Mouse (Mus musculus): ENCODE results near the gene Xrra1.
A peak's percentile ranks its signal among the peaks of the same experiment; 100 is the strongest.

Xrra1 gene

GRCm38 (mm10) chr7:99851121-99851520, 7.8 kb upstream of the Xrra1 start:
- no peak for DNase-seq (ENCODE audit: low spot score)

- no peak for DNase-seq (ENCODE audit: low spot score)
Observed at GRCm38 (mm10) chr7:99851618-99852017, 7.3 kb upstream of the Xrra1 start.

- DNase-seq (ENCODE audit: low spot score): no peak
Observed at GRCm38 (mm10) chr7:99853350-99853749, 5.6 kb upstream of the Xrra1 start.

- no peak for DNase-seq (ENCODE audit: low spot score)
Observed at GRCm38 (mm10) chr7:99854311-99854710, 4.6 kb upstream of the Xrra1 start.

- DNase-seq (ENCODE audit: low spot score): peak; percentile 65
Observed at GRCm38 (mm10) chr7:99856266-99856861, 2.6 kb upstream of the Xrra1 start.

GRCm38 (mm10) chr7:99858175-99858812, 622 bp upstream of the Xrra1 start:
- DNase-seq (ENCODE audit: low spot score): no peak

- no peak for DNase-seq (ENCODE audit: low spot score)
Observed at GRCm38 (mm10) chr7:99863362-99863761, 4.4 kb downstream of the Xrra1 start, which contains the start of gene Spcs2. Spcs2 (minus strand) TSS chr7:99863462.

- no peak for DNase-seq (ENCODE audit: low spot score)
Observed at GRCm38 (mm10) chr7:99864241-99865028, 5.5 kb downstream of the Xrra1 start.

- no peak for DNase-seq (ENCODE audit: low spot score)
Observed at GRCm38 (mm10) chr7:99865219-99865618, 6.3 kb downstream of the Xrra1 start.

GRCm38 (mm10) chr7:99869296-99869695, 10.4 kb downstream of the Xrra1 start:
- DNase-seq (ENCODE audit: low spot score): no peak

GRCm38 (mm10) chr7:99873965-99874364, 15.0 kb downstream of the Xrra1 start:
- DNase-seq (ENCODE audit: low spot score): no peak

- DNase-seq (ENCODE audit: low spot score): no peak
Observed at GRCm38 (mm10) chr7:99875891-99876290, 17.0 kb downstream of the Xrra1 start.

GRCm38 (mm10) chr7:99876345-99876744, 17.4 kb downstream of the Xrra1 start:
- peak; percentile 77 for DNase-seq (ENCODE audit: low spot score)

- DNase-seq (ENCODE audit: low spot score): no peak
Observed at GRCm38 (mm10) chr7:99878254-99878653, 19.3 kb downstream of the Xrra1 start.

- DNase-seq (ENCODE audit: low spot score): no peak
Observed at GRCm38 (mm10) chr7:99887230-99887735, 28.4 kb downstream of the Xrra1 start.

- DNase-seq (ENCODE audit: low spot score): no peak
Observed at GRCm38 (mm10) chr7:99887743-99888142, 28.8 kb downstream of the Xrra1 start.

GRCm38 (mm10) chr7:99889175-99889880, 30.4 kb downstream of the Xrra1 start:
- peak; percentile 57 for DNase-seq (ENCODE audit: low spot score)

- no peak for DNase-seq (ENCODE audit: low spot score)
Observed at GRCm38 (mm10) chr7:99890168-99890755, 31.3 kb downstream of the Xrra1 start.

GRCm38 (mm10) chr7:99891471-99891870, 32.6 kb downstream of the Xrra1 start:
- DNase-seq (ENCODE audit: low spot score): peak; percentile 19

GRCm38 (mm10) chr7:99892351-99892750, 33.4 kb downstream of the Xrra1 start:
- DNase-seq (ENCODE audit: low spot score): no peak

- no peak for DNase-seq (ENCODE audit: low spot score)
Observed at GRCm38 (mm10) chr7:99893967-99894366, 35.1 kb downstream of the Xrra1 start.

- no peak for DNase-seq (ENCODE audit: low spot score)
Observed at GRCm38 (mm10) chr7:99894478-99894877, 35.6 kb downstream of the Xrra1 start.

Measured in T-cell, adult 2 months (primary cell).